Comparison of ENCODE assay signal across 8 mouse cellular contexts in the genomic region with DNA sequence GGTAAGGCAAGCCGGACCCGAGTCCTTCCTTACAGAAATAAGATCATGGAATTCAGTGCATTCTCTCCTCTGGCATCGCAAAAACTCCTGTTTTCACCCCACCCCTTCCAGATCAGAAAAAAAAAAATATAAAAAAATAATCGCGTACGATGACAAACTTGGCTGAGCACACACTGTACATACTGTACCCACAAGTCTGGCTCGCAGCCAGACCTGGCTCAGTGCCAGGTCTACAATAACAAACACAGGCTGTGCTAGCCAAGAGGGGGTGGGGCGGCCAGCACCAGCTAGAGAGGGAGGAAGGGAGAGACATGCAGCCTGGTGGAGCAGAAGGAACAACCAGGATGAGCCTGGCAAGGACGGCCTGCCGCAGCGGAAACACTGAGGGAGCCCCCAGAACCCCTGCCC.
A peak's percentile ranks its signal among the peaks of the same experiment; 100 is the strongest.
DNase-seq lines count a peak whose midpoint lies in the region; ATAC-seq lines count a peak whose summit lies in the region.

No protein-coding gene starts in this region.

- H3K4me3 ChIP-seq in hindbrain, embryonic 14.5 days (replicated peaks; ENCODE audit: low read length), result no peak overlapping the region

- no peaks in the 10 kb centered on the region for H3K27me3 ChIP-seq in hindbrain, embryonic 14.5 days (ENCODE audit: control insufficient read depth, insufficient read depth, low read length)

- 22% methylated on average over 11 of the region's 11 CpGs for WGBS in hindbrain, embryonic 14.5 days

- peak; percentile 100 for DNase-seq in NIH3T3 (ENCODE audit: low read depth)
- DNase-seq in cerebellum, postnatal 10 days, result peak; percentile 100
- peak; percentile 98 for DNase-seq in gastrocnemius, adult 18-20 months (ENCODE audit: low spot score)
- DNase-seq in hindbrain, embryonic 14.5 days (ENCODE audit: low spot score), result peak; percentile 95
- peak; percentile 89 to 95 for DNase-seq in layer of hippocampus, postnatal 25 days (ENCODE audit: extremely low spot score in 1 of 2, low spot score in 1 of 2)
- DNase-seq in lung, postnatal 10 days, result peak; percentile 99
- DNase-seq in retina, adult 2 months (ENCODE audit: low read depth, low spot score), result peak; percentile 51
- DNase-seq in thymus, postnatal 25 days, result peak; percentile 63

- peaks cover 46% of the 10 kb centered on the region for H3K4me1 ChIP-seq in hindbrain, embryonic 14.5 days (replicated peaks; ENCODE audit: control insufficient read depth, insufficient read depth, low read length)

- 0 out of 2 replicates have a peak overlapping the region, but pooled peaks have one; percentile 32 for H3K9ac ChIP-seq in hindbrain, embryonic 14.5 days

- H3K36me3 ChIP-seq in hindbrain, embryonic 14.5 days (replicated peaks; ENCODE audit: control insufficient read depth, insufficient read depth), result no peaks in the 10 kb centered on the region

- no peaks in the 10 kb centered on the region for H3K9me3 ChIP-seq in hindbrain, embryonic 14.5 days (ENCODE audit: control insufficient read depth, low read length)

- peak; percentile 91 for ATAC-seq in hindbrain, embryonic 14.5 days (ENCODE audit: low FRiP score)

- H3K27ac ChIP-seq in hindbrain, embryonic 14.5 days, result peak overlapping the region; percentile 82; the same call in 1 of the 2 replicates

- 0 out of 2 replicates have a peak overlapping the region, but pooled peaks have one; percentile 1 for H3K4me2 ChIP-seq in hindbrain, embryonic 14.5 days (replicated peaks)
